Mouse (Mus musculus): ENCODE results near the gene Ifnar2.
"Not testable (repeated sequence)": the region's sequence is repeated elsewhere in the genome, so short reads cannot be mapped to it uniquely, and the experiment has no call there.

The Ifnar2 gene

GRCm38 (mm10) chr16:91432720-91433328 is 60.2 kb downstream of the Ifnar2 start:
- DNase-seq, result no peak

GRCm38 (mm10) chr16:91433329-91433933 is 60.8 kb downstream of the Ifnar2 start:
- DNase-seq, result peak; percentile 53

- DNase-seq, result no peak
These were observed 61.5 kb downstream of the Ifnar2 start for GRCm38 (mm10) chr16:91434119-91434518.

- no peak for DNase-seq
These were observed 65.5 kb downstream of the Ifnar2 start for GRCm38 (mm10) chr16:91438081-91438480.

GRCm38 (mm10) chr16:91438599-91438998 is 66.0 kb downstream of the Ifnar2 start:
- DNase-seq, result not testable (repeated sequence)

- peak; percentile 34 for DNase-seq
These were observed 68.8 kb downstream of the Ifnar2 start for GRCm38 (mm10) chr16:91441366-91441765.

- peak; percentile 56 for DNase-seq
These were observed 69.2 kb downstream of the Ifnar2 start for GRCm38 (mm10) chr16:91441811-91442240.

- DNase-seq, result peak; percentile 69
These were observed 69.9 kb downstream of the Ifnar2 start for GRCm38 (mm10) chr16:91442446-91442845.

GRCm38 (mm10) chr16:91443211-91443611 is 70.6 kb downstream of the Ifnar2 start:
- peak; percentile 60 for DNase-seq

GRCm38 (mm10) chr16:91444847-91445246 is 72.3 kb downstream of the Ifnar2 start:
- DNase-seq, result no peak

GRCm38 (mm10) chr16:91445566-91445965 is 73.0 kb downstream of the Ifnar2 start:
- peak; percentile 66 for DNase-seq

- peak; percentile 52 for DNase-seq
These were observed 74.4 kb downstream of the Ifnar2 start for GRCm38 (mm10) chr16:91446778-91447511.

- no peak for DNase-seq
These were observed 74.9 kb downstream of the Ifnar2 start for GRCm38 (mm10) chr16:91447512-91447900.

GRCm38 (mm10) chr16:91448088-91448487 is 75.5 kb downstream of the Ifnar2 start:
- DNase-seq, result peak; percentile 48

GRCm38 (mm10) chr16:91448895-91449294 is 76.3 kb downstream of the Ifnar2 start:
- DNase-seq, result no peak

GRCm38 (mm10) chr16:91450137-91451064 is 77.8 kb downstream of the Ifnar2 start:
- DNase-seq, result peak; percentile 60

GRCm38 (mm10) chr16:91451949-91452348 is 79.4 kb downstream of the Ifnar2 start:
- DNase-seq, result peak; percentile 56

- DNase-seq, result no peak
These were observed 79.8 kb downstream of the Ifnar2 start for GRCm38 (mm10) chr16:91452363-91452896.
